In the genomic region with DNA sequence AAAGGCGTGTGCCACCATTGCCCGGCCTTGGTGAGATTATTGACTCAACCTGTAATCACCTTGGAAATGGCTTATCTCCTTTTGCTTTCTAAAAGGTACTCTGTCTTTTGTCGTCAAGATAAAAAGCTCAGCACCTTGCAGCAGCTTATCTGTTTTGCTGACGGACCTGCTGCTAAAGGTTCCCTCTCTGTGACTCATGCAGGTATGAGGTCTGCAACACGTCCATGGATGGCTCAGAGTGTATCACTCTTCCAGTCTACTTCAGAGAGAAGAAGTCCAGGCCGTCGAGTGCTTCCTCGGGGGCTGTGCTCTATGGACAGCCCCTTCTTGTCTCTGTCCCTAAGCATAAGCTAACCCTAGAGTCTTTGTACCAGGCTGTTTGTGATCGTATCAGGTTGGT, we compare ENCODE assay signal across 34 mouse cellular contexts. TPM values are rescaled to one million over a fixed set of nuclear protein-coding genes. Genes with fewer than 3 reads are reported as not detected.
DNase-seq lines count a peak whose midpoint lies in the region; ATAC-seq and TF ChIP-seq lines count a peak whose summit lies in the region.
"Had no signal": no experiment of that assay in that cellular context is flagged by ENCODE, and none has a peak within 500 bp of the region (broad histone marks: within the 10 kb centered on the region; RNA-seq: fewer than 3 reads in every experiment).

No protein-coding gene starts in this region.

- H3K9me3 ChIP-seq in liver, embryonic 11.5 days (ENCODE audit: control insufficient read depth, low read length), result no peaks in the 10 kb centered on the region
- no peaks in the 10 kb centered on the region for H3K9me3 ChIP-seq in intestine, embryonic 16.5 days (ENCODE audit: control insufficient read depth, low read length)
- no peaks in the 10 kb centered on the region for H3K9me3 ChIP-seq in stomach, embryonic 15.5 days

- H3K4me1 ChIP-seq in liver, adult 2 months (ENCODE audit: control insufficient read depth, insufficient read depth, low read length), result peaks cover 20% of the 10 kb centered on the region
- H3K4me1 ChIP-seq in liver, embryonic 11.5 days (replicated peaks; ENCODE audit: control insufficient read depth, insufficient read depth, low read length), result no peaks in the 10 kb centered on the region
- peaks cover 9% of the 10 kb centered on the region for H3K4me1 ChIP-seq in intestine, embryonic 16.5 days (ENCODE audit: control insufficient read depth, insufficient read depth, low read length)
- H3K4me1 ChIP-seq in stomach, embryonic 15.5 days, result no peaks in the 10 kb centered on the region

- H3K4me2 ChIP-seq in liver, embryonic 11.5 days, result no peak overlapping the region
- H3K4me2 ChIP-seq in intestine, embryonic 16.5 days (ENCODE audit: low read depth, low read length), result no peak overlapping the region
- H3K4me2 ChIP-seq in stomach, embryonic 15.5 days, result no peak overlapping the region
- H3K4me2 ChIP-seq: heart, embryonic 11.5 days; hindbrain, embryonic 14.5 days had no signal

- intact Hi-C loops in left cerebral cortex, postnatal 36 days (cut with DNase I), result no loop called here

- no peak for ATAC-seq in liver, embryonic 11.5 days (replicated peaks; ENCODE audit: low FRiP score)
- peak; percentile 89 for ATAC-seq in intestine, embryonic 16.5 days
- peak; percentile 75 for ATAC-seq in stomach, embryonic 15.5 days (ENCODE audit: insufficient read depth, low FRiP score, low read depth)
- ATAC-seq: forebrain, embryonic 14.5 days; forebrain, postnatal 0 days; hindbrain, postnatal 0 days had no signal

- no peak for TF ChIP-seq POLR2A in liver, adult 2 months (IDR thresholded peaks at IDR 0.05; ENCODE audit: extremely low read depth, insufficient read depth, low read length)

- DNase-seq in liver, adult 2 months (ENCODE audit: extremely low read depth, low read depth, low spot score), result no peak
- no peak for DNase-seq in liver, embryonic 11.5 days (ENCODE audit: low spot score)
- peak; percentile 49 for DNase-seq in yolk sac, embryonic 10.5 days (ENCODE audit: low spot score)
- DNase-seq in urinary bladder, adult 18-20 months (ENCODE audit: low spot score in 2 of 2), result no peak
- no peak for DNase-seq in left cerebral cortex, postnatal 36 days (ENCODE audit: low spot score in 2 of 2)
- DNase-seq: adrenal gland, adult 2 months; adrenal gland, postnatal 14 days; B cell, adult 2 months; cerebellum, adult 11 months; cerebellum, adult 8-10 months; cerebellum, postnatal 10 days; cerebellum, postnatal 36 days; forebrain, postnatal 0 days; gastrocnemius, adult 2 months; gastrocnemius, postnatal 14 days; heart, adult 11 months; heart, postnatal 10 days; heart, postnatal 4 days had no signal

- H3K27me3 ChIP-seq in liver, adult 2 months (ENCODE audit: control insufficient read depth, insufficient read depth, low read length), result no peaks in the 10 kb centered on the region
- H3K27me3 ChIP-seq in liver, embryonic 11.5 days (replicated peaks; ENCODE audit: control insufficient read depth, insufficient read depth, low read length), result no peaks in the 10 kb centered on the region
- H3K27me3 ChIP-seq in intestine, embryonic 16.5 days (replicated peaks; ENCODE audit: control insufficient read depth, insufficient read depth, low read length), result no peaks in the 10 kb centered on the region
- H3K27me3 ChIP-seq in stomach, embryonic 15.5 days (replicated peaks), result no peaks in the 10 kb centered on the region

- H3K27ac ChIP-seq in liver, adult 2 months (replicated peaks; ENCODE audit: insufficient read depth, low read depth, low read length), result peak overlapping the region; percentile 58
- no peak overlapping the region for H3K27ac ChIP-seq in liver, embryonic 11.5 days (ENCODE audit: low read depth, low read length)
- H3K27ac ChIP-seq in intestine, embryonic 16.5 days (ENCODE audit: low read length), result peak overlapping the region; percentile 29; the same call in 1 of the 2 replicates
- H3K27ac ChIP-seq in stomach, embryonic 15.5 days, result 0 out of 2 replicates have a peak overlapping the region, but pooled peaks have one; percentile 9
- H3K27ac ChIP-seq: gastrocnemius, adult 2 months; hindbrain, embryonic 14.5 days; hindbrain, postnatal 0 days had no signal

- peaks cover 55% of the 10 kb centered on the region for H3K36me3 ChIP-seq in liver, adult 2 months (ENCODE audit: control insufficient read depth, insufficient read depth, low read length)
- H3K36me3 ChIP-seq in liver, embryonic 11.5 days (ENCODE audit: control insufficient read depth, insufficient read depth, low read length), result peaks cover 59% of the 10 kb centered on the region
- peaks cover 20% of the 10 kb centered on the region for H3K36me3 ChIP-seq in intestine, embryonic 16.5 days (ENCODE audit: control insufficient read depth, insufficient read depth, low read length)
- H3K36me3 ChIP-seq in stomach, embryonic 15.5 days, result peaks cover 45% of the 10 kb centered on the region

- H3K4me3 ChIP-seq in liver, adult 2 months (ENCODE audit: insufficient read depth, low read depth, low read length), result no peak overlapping the region
- H3K4me3 ChIP-seq in liver, embryonic 11.5 days (ENCODE audit: low read depth, low read length), result no peak overlapping the region
- H3K4me3 ChIP-seq in intestine, embryonic 16.5 days (ENCODE audit: low read length), result no peak overlapping the region
- H3K4me3 ChIP-seq in stomach, embryonic 15.5 days (replicated peaks), result no peak overlapping the region
- H3K4me3 ChIP-seq: gastrocnemius, adult 2 months had no signal

- no peaks in the 10 kb centered on the region; the same call in 1 of the 2 replicates for H3K79me2 ChIP-seq in liver, adult 2 months (ENCODE audit: control insufficient read depth, insufficient read depth, low read length)

- H3K9ac ChIP-seq in liver, adult 2 months (ENCODE audit: low read depth, low read length), result no peak overlapping the region
- H3K9ac ChIP-seq in liver, embryonic 11.5 days (ENCODE audit: low read depth, low read length), result no peak overlapping the region
- no peak overlapping the region for H3K9ac ChIP-seq in intestine, embryonic 16.5 days (ENCODE audit: low read depth, low read length)
- no peak overlapping the region for H3K9ac ChIP-seq in stomach, embryonic 15.5 days
- H3K9ac ChIP-seq: forebrain, postnatal 0 days; hindbrain, embryonic 14.5 days had no signal

- WGBS in liver, adult 2 months, result 52% methylated on average over 9 of the region's 9 CpGs
- WGBS in liver, embryonic 11.5 days, result 73% methylated on average over 9 of the region's 9 CpGs
- WGBS in intestine, embryonic 16.5 days, result 63% methylated on average over 9 of the region's 9 CpGs
- WGBS in stomach, embryonic 15.5 days, result 77% methylated on average over 9 of the region's 9 CpGs

- TF ChIP-seq CTCF in liver, adult 2 months (IDR thresholded peaks at IDR 0.05; ENCODE audit: low read depth, low read length), result no peak

RNA-seq across cellular contexts. Expression of gene 1700102P08Rik, which starts 14.4 kb away (rescaled TPM):
- not detected in 2 replicates for total RNA-seq in liver, adult 2 months (2014; rRNA removed)
- polyA plus RNA-seq in liver, adult 2 months (2012; rRNA removed), result not detected in 2 replicates
- 0.81 and 1.3 TPM in 2 replicates for polyA plus RNA-seq in liver, embryonic 11.5 days (2014; fragmentation: Nextera tagmentation; extraction: Ambion mirVana)
- polyA plus RNA-seq in intestine, embryonic 16.5 days (2015; fragmentation: Nextera tagmentation; extraction: Ambion mirVana), result 0.49 and 0.55 TPM in 2 replicates
- polyA plus RNA-seq in stomach, embryonic 15.5 days (2015; fragmentation: Nextera tagmentation; extraction: Ambion mirVana), result 0.54 and 0.82 TPM in 2 replicates
- 1 to 10 TPM; 1.5 to 3.2 TPM for total RNA-seq in left cerebral cortex, postnatal 36 days (2021)

RNA-seq across cellular contexts. Expression of gene Usp4, which starts 30.6 kb away (rescaled TPM):
- total RNA-seq in liver, adult 2 months (2014; rRNA removed), result 62.0 and 63.8 TPM in 2 replicates
- 63.3 and 65.2 TPM in 2 replicates for polyA plus RNA-seq in liver, adult 2 months (2012; rRNA removed)
- 114 and 122 TPM in 2 replicates for polyA plus RNA-seq in liver, embryonic 11.5 days (2014; fragmentation: Nextera tagmentation; extraction: Ambion mirVana)
- polyA plus RNA-seq in intestine, embryonic 16.5 days (2015; fragmentation: Nextera tagmentation; extraction: Ambion mirVana), result 84.4 and 92.1 TPM in 2 replicates
- 85.6 and 92.2 TPM in 2 replicates for polyA plus RNA-seq in stomach, embryonic 15.5 days (2015; fragmentation: Nextera tagmentation; extraction: Ambion mirVana)
- 100 to 1,000 TPM in 1 of 2 experiments, 10 to 100 TPM in 1; 99.3 to 122 TPM for total RNA-seq in left cerebral cortex, postnatal 36 days (2021)

RNA-seq across cellular contexts. Expression of gene Gpx1, which starts 39.5 kb away (rescaled TPM):
- 5,129 and 5,348 TPM in 2 replicates for total RNA-seq in liver, adult 2 months (2014; rRNA removed)
- 8,357 and 9,405 TPM in 2 replicates for polyA plus RNA-seq in liver, adult 2 months (2012; rRNA removed)
- 2,990 and 3,052 TPM in 2 replicates for polyA plus RNA-seq in liver, embryonic 11.5 days (2014; fragmentation: Nextera tagmentation; extraction: Ambion mirVana)
- polyA plus RNA-seq in intestine, embryonic 16.5 days (2015; fragmentation: Nextera tagmentation; extraction: Ambion mirVana), result 1,298 and 1,315 TPM in 2 replicates
- polyA plus RNA-seq in stomach, embryonic 15.5 days (2015; fragmentation: Nextera tagmentation; extraction: Ambion mirVana), result 998 and 1,171 TPM in 2 replicates
- 100 to 1,000 TPM; 105 to 110 TPM for total RNA-seq in left cerebral cortex, postnatal 36 days (2021)

RNA-seq across cellular contexts. Expression of gene Ccdc36, which starts 50.0 kb away (rescaled TPM):
- not detected in 2 replicates for total RNA-seq in liver, adult 2 months (2014; rRNA removed)
- not detected in 2 replicates for polyA plus RNA-seq in liver, adult 2 months (2012; rRNA removed)
- 0.82 and 0.88 TPM in 2 replicates for polyA plus RNA-seq in liver, embryonic 11.5 days (2014; fragmentation: Nextera tagmentation; extraction: Ambion mirVana)
- polyA plus RNA-seq in intestine, embryonic 16.5 days (2015; fragmentation: Nextera tagmentation; extraction: Ambion mirVana), result 1.1 TPM in 2 replicates
- 1.4 and 1.6 TPM in 2 replicates for polyA plus RNA-seq in stomach, embryonic 15.5 days (2015; fragmentation: Nextera tagmentation; extraction: Ambion mirVana)
- under 1 TPM; 0.14 to 0.15 TPM for total RNA-seq in left cerebral cortex, postnatal 36 days (2021)
- total RNA-seq: adrenal gland, adult 2 months; adrenal gland, postnatal 14 days; gastrocnemius, adult 2 months; heart, adult 8-10 months; heart, postnatal 10 days; MEL had no signal
- polyA plus RNA-seq: adrenal gland, adult 2 months had no signal

RNA-seq across cellular contexts. Expression of gene BC048562, which starts 58.0 kb away (rescaled TPM):
- total RNA-seq in liver, adult 2 months (2014; rRNA removed), result not detected in 2 replicates
- not detected in 2 replicates for polyA plus RNA-seq in liver, adult 2 months (2012; rRNA removed)
- not detected in 2 replicates for polyA plus RNA-seq in liver, embryonic 11.5 days (2014; fragmentation: Nextera tagmentation; extraction: Ambion mirVana)
- not detected in 2 replicates for polyA plus RNA-seq in intestine, embryonic 16.5 days (2015; fragmentation: Nextera tagmentation; extraction: Ambion mirVana)
- polyA plus RNA-seq in stomach, embryonic 15.5 days (2015; fragmentation: Nextera tagmentation; extraction: Ambion mirVana), result not detected in 2 replicates
- not detected for total RNA-seq in left cerebral cortex, postnatal 36 days (2021)
- total RNA-seq: adrenal gland, adult 2 months; adrenal gland, postnatal 14 days; adrenal gland, postnatal 4 days; forebrain, postnatal 0 days; gastrocnemius, adult 2 months; gastrocnemius, postnatal 14 days; gastrocnemius, postnatal 4 days; heart, adult 8-10 months; heart, postnatal 10 days; heart, postnatal 4 days; hindbrain, postnatal 0 days; MEL had no signal
- polyA plus RNA-seq: adrenal gland, adult 2 months; embryonic facial prominence, embryonic 11.5 days; embryonic facial prominence, embryonic 14.5 days; forebrain, embryonic 11.5 days; forebrain, embryonic 14.5 days; forebrain, postnatal 0 days; frontal cortex, adult 2 months; heart, embryonic 11.5 days; heart, embryonic 14.5 days; hindbrain, embryonic 11.5 days; hindbrain, embryonic 14.5 days; hindbrain, postnatal 0 days had no signal
